Mouse (Mus musculus): ENCODE measurements around the gene Hspa12b. TPM values are rescaled to one million over a fixed set of nuclear protein-coding genes. Genes with fewer than 3 reads are reported as not detected.

Hspa12b gene
- total RNA-seq, 2 experiments from 2014 or later, result 23.5 to 27.5 TPM

DNA sequence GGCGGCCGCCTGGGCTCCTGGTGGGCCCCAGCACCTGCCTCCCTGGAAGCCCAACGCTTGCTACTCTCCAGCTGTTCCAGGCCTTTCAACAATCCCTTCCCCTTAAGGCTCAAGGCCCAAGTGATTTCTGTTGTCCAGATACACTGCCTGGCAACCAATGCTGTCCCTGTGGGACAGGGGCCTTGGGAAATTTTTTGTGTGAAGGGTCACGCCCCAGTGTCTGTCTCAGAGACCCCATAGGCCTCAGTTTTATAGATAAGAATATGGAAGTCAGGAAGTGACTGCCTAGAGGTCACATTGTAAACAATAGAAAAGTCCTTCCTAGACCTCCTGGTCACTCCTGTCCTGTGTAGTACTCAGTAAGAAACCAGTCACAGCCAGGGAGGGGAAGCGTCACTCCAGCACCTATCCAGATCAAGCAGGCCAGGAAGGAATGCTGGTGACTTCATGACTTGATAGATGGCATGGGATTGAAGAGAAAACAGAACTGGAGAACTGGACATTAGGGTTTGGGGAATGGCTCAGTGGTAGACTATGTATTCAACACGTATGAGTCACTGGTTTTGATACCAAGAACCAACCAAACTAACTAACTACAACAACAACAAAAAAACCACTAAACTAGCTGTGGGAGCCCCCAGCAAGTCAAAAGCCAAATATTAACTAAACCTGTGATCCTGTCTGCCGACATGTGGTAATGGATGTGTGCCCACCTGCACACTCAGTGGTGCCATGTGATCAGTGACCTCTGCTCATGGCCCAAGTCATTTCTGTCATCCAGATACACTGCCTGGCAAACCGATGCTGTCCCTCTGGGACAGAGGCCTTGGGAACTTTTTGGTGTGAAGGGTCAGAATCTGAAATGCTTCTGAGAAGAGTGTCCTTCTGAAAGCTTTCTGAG, 21.5 kb downstream of the Hspa12b start:
- DNase-seq, result peak; percentile 64

DNA sequence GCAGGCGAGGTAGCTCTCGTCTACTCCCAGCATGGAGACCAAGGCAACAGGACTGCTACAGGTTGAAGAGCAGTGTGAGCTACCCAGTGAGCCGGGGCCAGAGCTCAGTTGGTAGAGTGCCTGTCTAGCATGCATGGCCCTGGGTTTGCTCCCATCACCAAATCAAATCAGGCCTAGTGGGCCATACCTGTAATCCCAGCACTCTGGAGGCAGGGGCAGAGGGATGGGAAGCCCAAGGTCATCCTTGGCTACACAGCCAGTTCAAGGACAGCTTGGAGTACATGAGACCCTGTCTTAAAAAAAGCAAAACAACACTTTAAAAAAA, 22.1 kb downstream of the Hspa12b start:
- no peak for DNase-seq

DNA sequence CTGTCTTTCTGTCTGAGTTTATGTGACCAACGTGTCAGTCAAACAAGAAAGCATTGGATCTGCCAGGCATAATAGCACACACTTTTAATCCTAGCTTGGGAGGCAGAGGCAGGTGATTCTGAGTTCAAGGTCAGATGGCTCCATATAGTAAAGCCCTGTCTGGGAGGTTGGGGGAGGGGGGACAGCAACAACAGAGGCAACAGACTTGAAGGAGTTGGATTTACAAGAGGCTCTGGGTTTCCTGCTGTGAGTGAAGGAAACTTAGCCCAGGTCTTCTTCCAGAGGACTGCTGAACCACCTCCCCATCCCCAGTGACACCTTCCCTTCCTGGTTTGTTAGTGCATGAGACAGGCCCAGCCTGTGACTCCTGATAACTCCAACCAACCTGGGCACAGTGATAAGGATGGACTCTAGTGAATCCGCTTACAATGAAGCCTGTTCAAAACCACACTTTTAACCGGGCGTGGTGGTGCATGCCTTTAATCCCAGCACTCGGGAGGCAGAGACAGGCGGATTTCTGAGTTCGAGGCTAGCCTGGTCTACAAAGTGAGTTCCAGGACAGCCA, 25.2 kb downstream of the Hspa12b start:
- DNase-seq, result no peak

DNA sequence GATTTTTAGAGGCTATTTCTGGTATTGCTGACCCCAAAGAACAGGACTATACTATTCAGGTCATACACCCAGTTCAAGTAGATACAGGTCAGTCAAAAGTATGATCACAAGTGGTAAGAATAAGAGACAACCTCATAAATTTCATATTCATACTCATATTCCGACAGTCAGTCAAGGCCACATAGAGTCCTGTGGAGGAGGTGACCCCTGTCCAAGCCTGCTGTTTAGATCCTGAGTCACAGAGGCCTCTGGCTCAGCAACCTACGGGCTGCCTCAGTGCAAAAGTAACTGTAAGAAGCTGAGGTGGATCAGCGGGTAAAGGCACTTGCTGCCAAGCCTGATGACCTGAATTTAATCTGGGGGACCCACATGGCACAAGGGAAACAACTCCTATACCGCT, 27.0 kb downstream of the Hspa12b start:
- DNase-seq, result no peak

DNA sequence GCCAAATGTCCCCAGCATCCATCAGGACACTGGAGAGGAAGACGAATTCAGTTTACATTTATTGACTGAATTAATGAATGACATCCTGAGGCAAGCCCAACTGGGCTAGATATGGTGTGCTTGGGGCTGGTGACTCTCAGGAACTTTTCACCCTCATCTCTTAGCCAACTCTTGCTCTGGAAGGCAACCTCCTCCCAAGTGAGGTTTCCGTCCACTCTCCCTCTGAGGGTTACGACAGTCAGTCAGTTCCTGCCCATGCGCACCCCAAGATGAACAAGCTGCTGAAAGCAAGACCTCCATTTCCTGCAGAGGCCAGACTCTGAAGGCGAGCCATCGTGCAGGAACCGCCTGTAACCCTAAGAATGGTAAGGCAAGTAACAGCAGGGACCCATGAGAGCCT, 29.9 kb downstream of the Hspa12b start:
- DNase-seq, result peak; percentile 37

DNA sequence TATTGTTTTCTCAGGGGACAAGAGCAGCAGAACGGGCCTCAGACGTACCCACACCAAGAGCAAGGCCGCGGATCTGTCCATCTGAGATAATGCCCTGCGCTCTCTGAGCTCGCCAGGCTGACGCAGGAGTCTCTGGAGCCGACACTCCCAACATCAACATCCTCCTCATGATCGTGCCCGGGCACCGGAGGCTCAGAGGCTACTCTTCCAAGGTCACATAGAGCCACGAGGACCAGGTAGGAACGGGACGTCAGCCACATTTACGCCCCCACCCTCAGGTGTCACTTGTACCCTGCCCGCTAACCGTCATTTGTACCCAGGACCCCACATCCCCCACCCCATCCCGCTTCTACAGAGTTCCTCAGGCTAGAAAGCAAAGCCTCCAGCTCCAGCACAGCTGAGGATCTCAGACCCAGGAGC, 32.4 kb downstream of the Hspa12b start:
- DNase-seq, result peak; percentile 51

DNA sequence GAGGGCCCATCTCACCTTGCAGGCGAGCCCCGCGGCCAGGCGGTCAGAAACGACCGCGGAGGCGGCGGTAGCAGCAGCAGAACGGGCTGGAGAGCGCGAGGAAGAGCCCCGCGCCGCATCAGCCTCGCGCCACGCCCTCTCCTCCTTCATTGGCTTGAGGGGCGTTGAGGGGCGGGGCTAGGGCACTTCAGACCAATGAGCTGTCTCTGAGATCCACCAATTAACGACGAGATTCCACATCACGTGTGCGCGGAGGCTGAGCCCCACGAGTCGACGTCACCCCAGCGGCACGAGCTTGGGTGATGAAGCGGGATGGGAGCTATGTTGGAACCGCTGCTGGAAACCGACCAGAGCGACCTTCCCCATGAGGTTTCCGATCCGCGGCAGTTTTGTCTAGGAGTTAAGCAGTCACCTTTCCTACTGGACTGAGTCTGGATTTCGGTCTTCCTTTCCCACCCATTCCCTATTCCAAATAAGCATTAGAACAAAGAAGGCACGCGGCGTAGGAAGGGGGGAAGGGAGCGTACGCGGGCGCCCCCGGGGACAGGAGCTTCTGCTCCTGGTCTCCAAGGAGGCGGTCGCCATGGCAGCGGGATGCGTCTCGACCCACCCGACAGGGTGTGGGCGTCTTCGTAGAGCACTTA, 33.0 kb downstream of the Hspa12b start, which contains the start of gene 1700037H04Rik:
TSS of gene 1700037H04Rik (minus strand) at position 144 of the 644 bp plus-strand sequence.
- DNase-seq, result peak; percentile 96

DNA sequence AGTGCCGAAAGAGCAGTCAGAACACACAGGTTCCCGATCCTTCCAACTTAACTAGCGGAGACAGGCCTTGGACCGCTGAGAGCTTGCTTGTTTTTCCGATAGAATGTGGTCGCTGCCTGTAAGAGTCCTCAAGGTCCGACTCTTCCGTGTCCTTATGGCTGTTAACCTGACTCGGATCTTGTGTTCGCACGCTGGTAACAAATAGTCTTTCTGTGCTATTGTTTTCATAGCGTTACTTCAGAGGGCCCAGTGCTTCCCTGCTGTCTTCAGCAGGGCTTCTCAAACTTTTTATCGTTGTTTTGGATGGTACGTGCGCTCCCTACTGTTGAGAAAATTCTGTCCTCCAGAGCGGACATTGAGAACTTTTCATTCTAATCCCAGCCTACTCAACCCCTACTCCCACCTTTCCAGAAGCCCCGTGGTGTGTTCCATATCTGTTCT, 33.6 kb downstream of the Hspa12b start:
- DNase-seq, result peak; percentile 34

DNA sequence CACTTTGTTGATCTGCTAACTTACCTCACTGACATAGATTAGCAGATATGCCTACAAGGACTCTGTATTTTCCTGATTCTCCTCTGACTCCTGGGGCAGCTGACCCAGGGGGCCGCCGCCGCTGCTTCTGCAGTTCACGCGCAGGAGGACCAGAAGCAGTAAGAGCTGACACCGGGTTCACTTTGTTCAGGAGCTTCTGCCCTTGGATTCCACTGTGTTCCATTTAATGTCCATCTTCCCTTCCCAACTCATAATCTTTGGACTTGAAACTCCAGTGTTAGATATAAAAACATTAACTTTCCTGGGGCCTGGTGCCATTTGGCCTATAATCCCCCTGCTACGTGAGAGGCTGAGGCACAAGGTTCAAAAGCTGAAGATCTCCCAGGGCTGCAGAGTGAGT, 36.8 kb downstream of the Hspa12b start:
- no peak for DNase-seq

DNA sequence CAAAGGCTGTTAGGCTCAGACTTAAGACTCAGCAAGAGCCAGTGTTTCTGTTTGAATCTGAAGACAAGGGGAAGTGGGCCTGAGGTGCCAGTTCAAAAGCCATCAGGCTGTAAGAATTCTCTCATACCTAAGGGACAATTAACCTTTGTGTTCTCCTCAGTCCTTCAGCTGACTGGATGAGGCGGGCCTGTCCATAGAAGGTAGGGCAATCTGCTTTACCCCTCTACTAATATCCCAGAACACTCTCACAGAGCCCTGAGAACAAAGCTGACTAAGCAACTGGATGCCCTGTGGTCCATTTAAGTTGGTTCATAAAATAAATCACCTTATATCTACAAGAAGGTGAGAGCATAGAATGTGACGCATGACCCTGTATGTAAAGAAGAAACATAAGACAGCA, 39.1 kb downstream of the Hspa12b start:
- no peak for DNase-seq

DNA sequence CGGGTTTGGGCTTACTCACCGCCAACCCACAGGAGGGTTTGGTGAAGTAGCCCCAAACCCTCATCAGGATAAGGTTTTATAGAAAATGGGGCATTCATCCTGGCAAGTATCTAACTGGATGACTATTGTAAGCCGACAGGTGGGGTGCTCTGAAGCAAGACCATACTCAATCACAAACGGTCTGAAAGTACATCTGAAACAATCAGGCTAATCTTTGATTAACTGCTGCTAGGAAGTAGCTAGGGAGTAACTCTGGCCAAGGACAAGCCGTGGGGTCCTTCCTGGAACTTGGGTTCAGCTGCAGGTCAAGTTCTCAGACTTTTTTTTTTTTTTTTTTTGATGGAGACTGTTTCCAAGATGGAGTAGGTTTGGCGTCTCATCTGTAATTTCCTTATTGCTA, 40.9 kb downstream of the Hspa12b start:
- no peak for DNase-seq

DNA sequence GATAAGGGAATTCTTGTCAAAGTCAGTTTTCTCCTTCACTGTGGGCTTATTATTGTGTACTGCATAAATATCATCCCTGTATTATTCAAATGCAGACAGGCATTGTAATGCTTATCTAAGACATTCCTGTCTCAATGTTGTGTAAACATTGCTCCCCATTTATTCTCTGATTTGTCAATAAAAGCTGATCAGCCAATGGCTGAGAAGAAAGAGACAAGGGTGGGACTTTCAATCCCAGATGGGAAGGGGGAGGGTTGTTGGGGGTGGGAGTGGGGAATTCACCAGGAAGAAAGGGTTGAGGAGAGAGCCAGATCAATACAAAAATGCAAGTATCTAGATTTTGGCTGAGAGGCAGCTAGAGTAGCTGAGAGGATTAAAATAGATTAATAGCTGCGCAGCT, 41.8 kb downstream of the Hspa12b start:
- DNase-seq, result no peak

DNA sequence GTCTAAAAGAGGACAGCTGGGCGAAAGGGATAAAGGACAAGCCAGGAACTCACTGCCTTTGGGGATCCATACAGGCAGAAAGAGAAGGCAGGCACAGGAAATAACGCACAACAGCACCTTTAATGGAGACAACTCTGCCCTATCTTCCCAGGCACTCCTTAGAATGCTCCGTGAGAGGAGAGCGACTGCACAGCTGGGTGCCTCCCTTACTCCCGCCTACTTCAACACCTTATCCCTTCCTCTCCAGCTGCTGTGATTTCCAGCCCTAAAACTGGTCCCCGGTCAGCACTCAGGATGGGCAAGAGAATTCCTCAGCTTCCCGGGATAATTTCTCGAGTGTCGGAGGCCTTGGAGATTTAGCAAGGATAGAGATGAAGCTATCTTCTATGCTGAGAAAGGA, 43.9 kb downstream of the Hspa12b start:
- DNase-seq, result no peak

DNA sequence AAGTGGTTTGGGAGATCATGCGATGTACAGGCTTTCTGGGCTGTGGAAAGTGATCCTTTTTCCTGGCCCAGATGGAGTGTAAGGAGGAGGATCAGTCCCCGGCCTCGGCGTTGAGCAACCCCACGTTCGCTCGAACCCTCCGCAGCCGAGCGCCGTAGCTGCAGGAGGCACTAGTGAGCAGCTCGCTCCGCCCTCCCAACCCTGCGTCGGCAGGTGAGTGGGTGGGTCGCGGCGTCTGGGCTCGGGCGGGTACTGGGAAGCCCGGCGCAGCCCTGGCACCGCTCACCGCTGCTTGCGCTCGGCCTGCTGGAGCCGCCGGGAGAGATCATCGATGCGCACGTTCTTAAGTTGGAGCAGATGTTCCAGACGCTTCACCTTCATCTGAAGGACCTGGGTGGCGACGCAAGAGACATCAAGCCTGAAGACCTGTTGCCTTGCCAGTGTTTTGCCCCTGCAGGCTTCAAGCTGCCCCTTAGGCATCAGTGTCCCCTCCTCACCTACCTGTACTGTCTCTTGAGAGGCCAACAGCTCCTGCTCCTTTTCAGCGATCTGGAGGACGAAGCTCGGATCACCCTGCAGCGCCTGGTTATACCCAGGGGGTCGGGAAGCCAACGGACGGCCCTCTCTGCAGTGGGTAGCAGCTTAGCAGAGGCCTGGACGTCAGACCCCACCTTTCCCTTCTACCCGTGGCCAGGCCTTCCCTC, 44.5 kb downstream of the Hspa12b start:
- peak; percentile 81 for DNase-seq

DNA sequence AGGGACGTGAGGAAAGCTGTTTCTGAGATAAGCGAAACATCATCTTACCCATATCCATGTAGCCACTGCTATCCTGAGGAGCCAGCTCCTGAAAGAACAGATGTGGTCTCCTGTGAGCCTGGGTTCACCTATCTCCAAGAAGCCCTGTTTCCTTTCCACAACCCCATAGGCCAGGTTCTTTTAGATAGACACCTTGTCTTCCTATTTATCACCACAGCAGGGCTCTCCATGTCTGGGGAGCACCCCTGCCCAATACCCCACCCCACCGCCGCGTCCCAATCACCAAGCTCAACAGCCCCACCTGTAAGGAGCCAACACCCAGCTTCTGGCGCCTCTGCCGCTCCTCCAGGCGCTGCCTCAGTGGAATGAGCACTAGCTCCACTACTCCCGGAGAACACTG, 45.2 kb downstream of the Hspa12b start:
- no peak for DNase-seq

DNA sequence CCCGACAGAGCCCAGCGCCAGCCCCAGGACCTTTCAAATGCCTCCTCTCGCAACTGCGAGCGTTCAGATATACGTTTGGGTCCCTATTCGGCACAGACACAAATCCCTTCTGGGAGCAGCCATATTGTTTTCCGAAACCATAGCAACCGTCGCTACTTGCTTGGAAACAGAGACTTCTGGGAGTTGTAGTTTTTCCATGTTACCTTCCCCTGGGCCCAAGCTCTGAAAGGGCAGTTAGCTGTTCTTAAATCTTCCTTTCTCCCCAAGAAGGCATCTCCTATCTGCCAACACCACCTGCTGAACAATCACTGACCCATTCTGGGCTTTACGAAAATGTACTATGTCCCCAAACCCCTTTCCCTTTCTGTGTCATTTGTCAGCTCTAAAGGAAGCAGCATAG, 47.6 kb downstream of the Hspa12b start:
- peak; percentile 68 for DNase-seq

DNA sequence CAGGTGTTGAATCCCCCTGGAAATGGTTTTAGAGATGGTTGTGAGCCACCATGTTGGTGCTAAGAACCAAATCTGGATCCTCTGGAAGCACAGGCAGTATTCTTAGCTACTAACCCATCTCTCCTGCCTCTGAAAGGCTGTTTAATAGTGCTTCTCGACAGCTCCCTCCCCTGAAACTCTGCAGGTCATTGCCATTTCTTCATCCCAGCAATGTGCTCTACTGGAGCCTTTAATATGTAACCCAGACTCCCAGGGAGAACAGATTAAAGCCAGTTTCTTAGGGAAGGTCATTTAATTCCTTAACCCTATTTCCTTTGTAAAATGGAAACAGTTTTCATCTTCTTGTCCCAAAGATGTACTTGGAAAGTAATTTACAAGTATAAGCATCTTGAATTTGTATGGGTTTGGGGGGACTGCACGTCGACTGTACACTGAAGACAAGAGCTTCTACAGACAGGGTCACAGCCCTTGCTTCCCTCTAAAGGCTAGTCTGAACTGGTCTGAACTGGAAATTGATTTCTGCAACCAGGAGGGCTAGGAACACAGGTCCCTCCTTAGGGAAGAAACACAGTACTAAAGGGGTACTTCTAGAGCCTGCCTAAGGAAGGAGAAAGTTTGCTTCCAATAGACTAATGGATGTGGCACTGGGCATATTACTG, 48.3 kb downstream of the Hspa12b start:
- no peak for DNase-seq

DNA sequence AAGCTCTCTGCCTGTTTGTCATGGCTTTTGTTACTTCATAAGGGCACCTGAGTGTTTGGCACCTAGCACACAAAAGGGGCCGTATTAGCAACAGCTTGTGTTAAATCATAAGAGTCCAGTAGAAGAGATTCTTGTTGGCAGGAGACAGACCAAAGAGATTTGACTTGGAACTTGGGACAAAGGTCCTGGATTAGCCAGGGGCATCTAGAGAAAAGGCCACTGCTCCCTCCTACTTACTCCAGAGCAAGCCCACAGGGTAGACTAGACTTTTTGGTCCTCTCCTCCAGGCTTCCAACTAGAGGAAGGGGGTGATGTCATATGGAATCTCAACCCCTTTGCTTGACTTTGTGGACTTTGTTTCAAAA, 48.8 kb downstream of the Hspa12b start:
- no peak for DNase-seq

DNA sequence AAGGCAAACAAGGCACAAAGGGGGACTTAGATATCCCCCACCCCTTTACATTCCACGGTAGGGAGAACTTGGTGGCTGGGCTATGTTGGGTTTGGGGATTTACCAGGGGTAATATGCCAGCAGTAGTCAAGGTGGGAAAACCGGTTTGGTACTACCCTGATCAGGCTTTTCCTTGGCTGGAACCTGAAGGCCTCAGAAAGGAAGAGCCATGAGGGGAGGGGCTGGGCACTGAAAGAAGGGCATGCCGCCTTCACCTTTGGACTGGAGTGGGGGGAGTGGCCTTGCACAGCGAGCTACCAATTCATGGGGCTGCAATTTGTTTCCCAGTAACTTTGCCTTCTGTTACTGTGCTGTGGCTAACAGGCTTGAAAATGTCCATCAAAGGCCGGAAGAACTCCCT, 49.4 kb downstream of the Hspa12b start:
- DNase-seq, result peak; percentile 57

DNA sequence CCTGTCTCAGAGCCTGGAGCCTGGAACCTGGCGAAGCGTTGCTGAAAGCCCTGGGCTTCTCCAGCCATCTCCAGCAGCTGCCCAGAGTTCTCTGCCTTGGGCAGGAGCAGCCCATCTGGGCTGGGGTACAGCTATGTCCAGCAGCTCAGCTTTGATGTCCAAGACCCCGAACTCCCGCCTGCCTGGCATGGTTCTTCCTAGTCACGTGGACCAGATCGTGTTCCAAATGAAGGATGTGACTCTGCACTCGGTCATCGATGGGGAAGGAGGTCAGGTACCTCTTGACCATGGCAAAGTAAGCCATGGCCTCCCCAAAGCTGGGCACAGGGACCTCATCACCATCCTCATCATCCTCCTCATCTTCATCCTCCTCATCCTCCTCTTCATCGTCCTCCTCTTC, 50.9 kb downstream of the Hspa12b start:
- DNase-seq, result no peak

DNA sequence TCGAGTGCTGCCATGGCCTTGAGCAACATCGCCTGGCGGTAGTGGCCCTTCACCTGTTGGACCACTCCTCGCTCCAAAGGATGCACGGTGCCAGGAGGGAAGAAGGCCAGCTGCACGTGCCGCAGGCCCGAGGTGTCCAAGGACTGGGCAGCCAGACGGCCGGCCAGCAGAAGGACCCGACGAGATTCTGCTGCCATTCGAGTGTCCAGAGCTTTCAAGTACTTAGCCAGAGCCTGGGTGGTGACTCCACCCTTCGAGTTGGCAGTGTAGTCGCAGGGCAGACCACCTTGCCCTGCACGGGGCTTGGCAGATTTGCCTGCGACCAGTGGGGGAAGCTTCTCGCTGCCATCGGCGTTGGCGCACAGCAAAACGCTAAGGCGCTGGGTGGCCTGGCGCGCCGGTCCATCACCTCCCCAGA, 51.8 kb downstream of the Hspa12b start:
- peak; percentile 58 for DNase-seq

DNA sequence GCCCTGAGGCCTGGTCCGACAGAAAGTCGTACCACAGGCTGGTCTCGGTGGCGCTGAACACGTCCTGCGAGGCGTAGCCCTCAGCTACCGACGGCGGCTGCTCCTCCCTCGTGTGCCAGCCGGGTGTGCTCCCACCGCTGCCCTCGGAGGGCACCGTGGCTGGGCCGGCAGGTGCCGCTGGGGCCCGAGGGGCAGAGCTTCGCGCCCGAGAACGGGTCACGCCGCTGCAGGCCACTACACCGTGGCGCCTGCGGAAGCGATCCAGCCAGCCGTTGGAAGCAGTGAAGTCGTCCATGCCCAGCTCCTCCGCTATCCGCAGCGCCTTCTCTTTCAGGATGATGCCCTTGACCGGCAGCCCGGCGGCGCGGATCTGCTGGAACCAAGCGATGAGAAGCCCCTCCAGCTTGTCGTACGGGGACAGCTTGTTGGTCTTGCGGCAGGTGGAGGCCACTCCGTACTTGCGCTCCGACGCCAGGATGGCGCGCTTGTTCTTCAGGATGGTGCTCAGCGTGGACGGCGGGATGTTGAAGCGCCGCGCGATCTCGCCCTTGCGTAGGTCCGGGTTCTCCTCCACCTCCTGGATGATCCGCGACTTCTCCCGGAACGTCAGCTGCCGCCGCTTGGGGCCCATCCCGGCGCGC, 52.3 kb downstream of the Hspa12b start:
- peak; percentile 63 for DNase-seq
